Comparison of ENCODE assay signal across 26 mouse cellular contexts in the genomic region with DNA sequence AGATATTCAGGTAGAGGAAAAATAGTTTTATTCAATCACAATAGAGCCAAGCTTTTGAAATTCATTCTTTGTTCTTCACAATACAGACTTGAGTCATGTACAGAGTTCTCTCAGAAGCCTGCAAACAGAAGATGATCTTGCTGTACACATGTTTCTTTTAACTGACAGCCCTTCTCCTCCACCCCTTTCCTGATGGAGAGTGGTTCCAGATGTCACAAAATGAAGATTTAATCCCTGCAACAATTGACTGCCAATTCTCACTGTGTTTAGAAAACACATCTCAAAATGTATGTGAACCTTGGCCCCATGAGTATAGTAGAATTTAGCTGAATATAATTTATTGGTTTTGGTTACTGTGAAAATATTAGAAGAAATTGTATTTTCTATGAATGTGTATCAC.
A peak's percentile ranks its signal among the peaks of the same experiment; 100 is the strongest.
DNase-seq lines count a peak whose midpoint lies in the region; ATAC-seq and TF ChIP-seq lines count a peak whose summit lies in the region.
"Had no signal": no experiment of that assay in that cellular context is flagged by ENCODE, and none has a peak within 500 bp of the region (broad histone marks: within the 10 kb centered on the region; RNA-seq: fewer than 3 reads in every experiment).

No protein-coding gene starts in this region.

- H3K36me3 ChIP-seq in limb, embryonic 14.5 days (ENCODE audit: control insufficient read depth, insufficient read depth, low read length), result no peaks in the 10 kb centered on the region
- H3K36me3 ChIP-seq in limb, embryonic 10.5 days, result no peaks in the 10 kb centered on the region
- no peaks in the 10 kb centered on the region for H3K36me3 ChIP-seq in lung, embryonic 16.5 days (ENCODE audit: control insufficient read depth, insufficient read depth, low read length)
- no peaks in the 10 kb centered on the region for H3K36me3 ChIP-seq in embryonic facial prominence, embryonic 14.5 days (ENCODE audit: control insufficient read depth, insufficient read depth, low read length)
- H3K36me3 ChIP-seq: embryonic facial prominence, embryonic 13.5 days; forebrain, embryonic 10.5 days; heart, embryonic 10.5 days; heart, embryonic 13.5 days had no signal

- H3K4me3 ChIP-seq in limb, embryonic 14.5 days (replicated peaks; ENCODE audit: low read length), result no peak overlapping the region
- no peak overlapping the region for H3K4me3 ChIP-seq in limb, embryonic 10.5 days
- H3K4me3 ChIP-seq in lung, embryonic 16.5 days (ENCODE audit: low read length), result no peak overlapping the region
- no peak overlapping the region for H3K4me3 ChIP-seq in embryonic facial prominence, embryonic 14.5 days (ENCODE audit: low read depth, low read length)
- H3K4me3 ChIP-seq: embryonic facial prominence, embryonic 13.5 days; forebrain, embryonic 10.5 days; forebrain, embryonic 13.5 days; heart, adult 2 months; heart, embryonic 10.5 days; heart, embryonic 13.5 days had no signal

- H3K9ac ChIP-seq in limb, embryonic 14.5 days (ENCODE audit: low read depth, low read length, severe bottlenecking), result no peak overlapping the region
- H3K9ac ChIP-seq in lung, embryonic 16.5 days (ENCODE audit: low read length), result no peak overlapping the region
- H3K9ac ChIP-seq in embryonic facial prominence, embryonic 14.5 days (ENCODE audit: low read depth, low read length), result no peak overlapping the region
- H3K9ac ChIP-seq: embryonic facial prominence, embryonic 13.5 days; forebrain, embryonic 13.5 days; heart, embryonic 13.5 days; hindbrain, embryonic 14.5 days had no signal

- H3K4me1 ChIP-seq in limb, embryonic 14.5 days (ENCODE audit: control insufficient read depth, insufficient read depth, low read length), result no peaks in the 10 kb centered on the region
- H3K4me1 ChIP-seq in limb, embryonic 10.5 days, result no peaks in the 10 kb centered on the region
- no peaks in the 10 kb centered on the region for H3K4me1 ChIP-seq in lung, embryonic 16.5 days (replicated peaks; ENCODE audit: control insufficient read depth, insufficient read depth, low read length)
- H3K4me1 ChIP-seq in embryonic facial prominence, embryonic 14.5 days (ENCODE audit: control insufficient read depth, insufficient read depth, low read length), result no peaks in the 10 kb centered on the region
- H3K4me1 ChIP-seq: embryonic facial prominence, embryonic 13.5 days; forebrain, embryonic 10.5 days; forebrain, embryonic 13.5 days; heart, embryonic 10.5 days; heart, embryonic 13.5 days had no signal

- no peaks in the 10 kb centered on the region for H3K27me3 ChIP-seq in limb, embryonic 14.5 days (ENCODE audit: control insufficient read depth, insufficient read depth, low read length)
- no peaks in the 10 kb centered on the region for H3K27me3 ChIP-seq in limb, embryonic 10.5 days (ENCODE audit: low read depth, poor library complexity, severe bottlenecking)
- no peaks in the 10 kb centered on the region for H3K27me3 ChIP-seq in lung, embryonic 16.5 days (ENCODE audit: control insufficient read depth, insufficient read depth, low read depth, low read length)
- no peaks in the 10 kb centered on the region for H3K27me3 ChIP-seq in embryonic facial prominence, embryonic 14.5 days (replicated peaks; ENCODE audit: control insufficient read depth, insufficient read depth, low read length)
- H3K27me3 ChIP-seq: embryonic facial prominence, embryonic 13.5 days; forebrain, embryonic 13.5 days; heart, embryonic 13.5 days had no signal

- H3K27ac ChIP-seq in limb, embryonic 14.5 days (replicated peaks; ENCODE audit: low read depth, low read length), result no peak overlapping the region
- H3K27ac ChIP-seq in limb, embryonic 10.5 days, result no peak overlapping the region
- H3K27ac ChIP-seq in lung, embryonic 16.5 days (ENCODE audit: low read length), result no peak overlapping the region
- H3K27ac ChIP-seq in embryonic facial prominence, embryonic 14.5 days (replicated peaks; ENCODE audit: low read depth, low read length), result no peak overlapping the region
- H3K27ac ChIP-seq: embryonic facial prominence, embryonic 13.5 days; forebrain, embryonic 10.5 days; forebrain, embryonic 13.5 days; heart, adult 2 months; heart, embryonic 10.5 days; heart, embryonic 13.5 days; hindbrain, embryonic 14.5 days; hindbrain, postnatal 0 days had no signal

- H3K9me3 ChIP-seq in limb, embryonic 14.5 days (ENCODE audit: control insufficient read depth, low read length), result no peaks in the 10 kb centered on the region
- H3K9me3 ChIP-seq in limb, embryonic 10.5 days (replicated peaks), result no peaks in the 10 kb centered on the region
- no peaks in the 10 kb centered on the region for H3K9me3 ChIP-seq in lung, embryonic 16.5 days (ENCODE audit: control insufficient read depth, low read length)
- H3K9me3 ChIP-seq in embryonic facial prominence, embryonic 14.5 days (ENCODE audit: control insufficient read depth, low read length), result no peaks in the 10 kb centered on the region
- H3K9me3 ChIP-seq: embryonic facial prominence, embryonic 13.5 days; forebrain, embryonic 10.5 days; forebrain, embryonic 13.5 days; heart, embryonic 10.5 days; heart, embryonic 13.5 days had no signal

- no peak overlapping the region for H3K4me2 ChIP-seq in limb, embryonic 14.5 days (replicated peaks; ENCODE audit: low read depth, low read length, severe bottlenecking)
- H3K4me2 ChIP-seq in lung, embryonic 16.5 days (ENCODE audit: low read depth, low read length), result no peak overlapping the region
- no peak overlapping the region for H3K4me2 ChIP-seq in embryonic facial prominence, embryonic 14.5 days (ENCODE audit: low read depth, low read length)
- H3K4me2 ChIP-seq: embryonic facial prominence, embryonic 13.5 days; forebrain, embryonic 13.5 days; heart, embryonic 13.5 days; hindbrain, embryonic 14.5 days had no signal

- ATAC-seq in limb, embryonic 14.5 days (ENCODE audit: low FRiP score, low read depth), result no peak
- ATAC-seq in lung, embryonic 16.5 days (ENCODE audit: low read depth), result peak; percentile 70
- ATAC-seq in embryonic facial prominence, embryonic 14.5 days (ENCODE audit: low read depth), result no peak
- ATAC-seq: CD4-positive, CD25-positive, alpha-beta regulatory T cell, adult 4 months; forebrain, embryonic 13.5 days; forebrain, embryonic 16.5 days; hindbrain, postnatal 0 days had no signal

- TF ChIP-seq POLR2A in limb, embryonic 14.5 days (IDR thresholded peaks at IDR 0.05; ENCODE audit: borderline replicate concordance, extremely low read depth, insufficient read depth, insufficient read length), result no peak

- peak; percentile 35 for DNase-seq in limb, embryonic 14.5 days (ENCODE audit: low spot score)
- DNase-seq in limb, embryonic 10.5 days (ENCODE audit: low spot score), result no peak
- no peak for DNase-seq in lung, adult 18-20 months
- DNase-seq in embryonic facial prominence, embryonic 14.5 days (ENCODE audit: low spot score), result peak; percentile 69
- no peak for DNase-seq in urinary bladder, adult 18-20 months (ENCODE audit: low spot score in 2 of 2)
- DNase-seq: adrenal gland, adult 2 months; adrenal gland, postnatal 14 days; cerebellum, adult 11 months; cerebellum, adult 2 months; cerebellum, adult 9-11 months; cerebellum, postnatal 25 days; gastrocnemius, postnatal 10 days; gastrocnemius, postnatal 36 days; heart, adult 2 months; heart, postnatal 14 days; heart, postnatal 4 days had no signal

Comparison
In these comparisons a context has a peak if more than half of its experiments do, and no peak if none do; other contexts are left out.
1. DNase-seq: peak in limb, embryonic 14.5 days (single experiment) and embryonic facial prominence, embryonic 14.5 days (single experiment); none in limb, embryonic 10.5 days (single experiment), lung, adult 18-20 months (0 of 2) and urinary bladder, adult 18-20 months (0 of 2).